Mouse (Mus musculus) brown adipose tissue, adult 24 weeks (tissue): ENCODE results near the gene Drd4. TPM values are rescaled to one million over a fixed set of nuclear protein-coding genes. Genes with fewer than 3 reads are reported as not detected.

Experiments used
- H3K27ac ChIP-seq: fragments of 200-500 bp; replicated peaks from 2 replicates; pipeline ENCODE4 v1.5.1; 2012; ENCODE audit warnings: low read depth, mild to moderate bottlenecking, low read length
- H3K4me1 ChIP-seq: fragments of 200-500 bp; 2 replicates; pipeline ENCODE4 v1.6.1; 2012; ENCODE audit warnings: low read length, mixed read lengths; ENCODE audit not compliant: control insufficient read depth, insufficient read depth, insufficient read length
- H3K4me3 ChIP-seq: fragments of 200-500 bp; 2 replicates; pipeline ENCODE4 v1.5.1; 2012; ENCODE audit warnings: low read depth, mild to moderate bottlenecking, low read length, moderate library complexity; ENCODE audit not compliant: insufficient read depth
- polyA plus RNA-seq: library from polyadenylated mRNA; stranded (reverse); fragments of >200 nt; gene quantifications from 2 replicates; pipeline ENCODE4 v1.2.4, GENCODE M21; 2012; ENCODE audit not compliant: missing spikeins, insufficient read depth, insufficient read length

Gene Drd4
- polyA plus RNA-seq, 1 experiment, result not detected

GRCm38 (mm10) chr7:141337716-141338416 is 46.1 kb downstream of the Drd4 start:
- H3K27ac ChIP-seq, result peak overlapping the region; percentile 59
- H3K4me1 ChIP-seq, result peaks cover 34% of the 10 kb centered on the region
- H3K4me3 ChIP-seq, result no peak overlapping the region

GRCm38 (mm10) chr7:141338576-141339131 is 46.8 kb downstream of the Drd4 start, which contains the start of gene Eps8l2:
Gene Eps8l2, plus strand, starts transcription at chr7:141338880.
- Histone ChIP-seq H3K4me3 (peak within 1 kb of the TSS; percentile 47), H3K4me1 (peaks cover 34% of the 10 kb centered on the region), H3K27ac (peak within 1 kb of the TSS; percentile 59)

GRCm38 (mm10) chr7:141339215-141339920 is 47.6 kb downstream of the Drd4 start:
- H3K27ac ChIP-seq, result peak overlapping the region; percentile 16
- peak overlapping the region; percentile 47 for H3K4me3 ChIP-seq
- H3K4me1 ChIP-seq, result peaks cover 34% of the 10 kb centered on the region

- Histone ChIP-seq H3K4me3 (peak overlapping the region; percentile 17; the same call in 1 of the 2 replicates), H3K4me1 (peaks cover 32% of the 10 kb centered on the region)
Observed at GRCm38 (mm10) chr7:141340023-141340422, 48.2 kb downstream of the Drd4 start.

GRCm38 (mm10) chr7:141340476-141340875 is 48.7 kb downstream of the Drd4 start:
- no peak overlapping the region for H3K27ac ChIP-seq

More at GRCm38 (mm10) chr7:141340023-141340422, 48.2 kb downstream of the Drd4 start:
- H3K27ac ChIP-seq, result no peak overlapping the region

GRCm38 (mm10) chr7:141341689-141342226 is 50.0 kb downstream of the Drd4 start:
- Histone ChIP-seq H3K4me3 (no peak overlapping the region), H3K27ac (no peak overlapping the region), H3K4me1 (peaks cover 26% of the 10 kb centered on the region)

More at GRCm38 (mm10) chr7:141340476-141340875, 48.7 kb downstream of the Drd4 start:
- H3K4me1 ChIP-seq, result peaks cover 30% of the 10 kb centered on the region
- no peak overlapping the region for H3K4me3 ChIP-seq

- no peak overlapping the region for H3K27ac ChIP-seq
- no peak overlapping the region for H3K4me3 ChIP-seq
- H3K4me1 ChIP-seq, result peaks cover 18% of the 10 kb centered on the region
Observed at GRCm38 (mm10) chr7:141343230-141343629, 51.4 kb downstream of the Drd4 start.

- Histone ChIP-seq H3K4me3 (no peak overlapping the region), H3K27ac (no peak overlapping the region), H3K4me1 (peaks cover 15% of the 10 kb centered on the region)
Observed at GRCm38 (mm10) chr7:141343696-141344095, 51.9 kb downstream of the Drd4 start.

- Histone ChIP-seq H3K4me1 (peaks cover 7% of the 10 kb centered on the region), H3K4me3 (no peak overlapping the region), H3K27ac (no peak overlapping the region)
Observed at GRCm38 (mm10) chr7:141344787-141345186, 53.0 kb downstream of the Drd4 start.

Other genes with a start within 250 kb of the Drd4 start
- not detected in 2 replicates for gene B4galnt4, start 230.9 kb upstream of the Drd4 start, polyA plus RNA-seq
- 1.6 TPM in 1 of 2 replicates, not detected in the other for gene Pkp3, start 213.8 kb upstream of the Drd4 start, polyA plus RNA-seq
- 1.1 and 2.9 TPM in 2 replicates for gene Sigirr, start 191.4 kb upstream of the Drd4 start, polyA plus RNA-seq
- not detected in 2 replicates for gene Ano9, start 174.2 kb upstream of the Drd4 start, polyA plus RNA-seq
- gene Ptdss2, start 169.6 kb upstream of the Drd4 start, polyA plus RNA-seq, result 27.0 and 49.5 TPM in 2 replicates
- 49.5 and 67.9 TPM in 2 replicates for gene Rnh1, start 119.1 kb upstream of the Drd4 start, polyA plus RNA-seq
- 72.6 and 86.6 TPM in 2 replicates for gene Hras, start 98.0 kb upstream of the Drd4 start, polyA plus RNA-seq
- 3.4 and 5.8 TPM in 2 replicates for gene Lrrc56, start 97.8 kb upstream of the Drd4 start, polyA plus RNA-seq
- not detected in 2 replicates for gene Lmntd2, start 77.9 kb upstream of the Drd4 start, polyA plus RNA-seq
- gene Rassf7, start 76.1 kb upstream of the Drd4 start, polyA plus RNA-seq, result 1.4 and 1.5 TPM in 2 replicates
- 17.0 and 22.5 TPM in 2 replicates for gene Phrf1, start 63.2 kb upstream of the Drd4 start, polyA plus RNA-seq
- gene Irf7, start 25.5 kb upstream of the Drd4 start, polyA plus RNA-seq, result 3.3 and 5.5 TPM in 2 replicates
- not detected in 2 replicates for gene Cdhr5, start 15.2 kb upstream of the Drd4 start, polyA plus RNA-seq
- not detected in 2 replicates for gene Sct, start 12.9 kb upstream of the Drd4 start, polyA plus RNA-seq
- 5.9 and 15.8 TPM in 2 replicates for gene Deaf1, start 35.7 kb downstream of the Drd4 start, polyA plus RNA-seq
- gene Tmem80, start 35.7 kb downstream of the Drd4 start, polyA plus RNA-seq, result 35.2 and 44.8 TPM in 2 replicates
- gene Eps8l2, start 46.9 kb downstream of the Drd4 start, polyA plus RNA-seq, result 1.5 and 2.9 TPM in 2 replicates
- 1,487 and 1,572 TPM in 2 replicates for gene Taldo1, start 100.2 kb downstream of the Drd4 start, polyA plus RNA-seq
- 19.9 and 23.3 TPM in 2 replicates for gene Gatd1, start 122.1 kb downstream of the Drd4 start, polyA plus RNA-seq
- gene Cend1, start 137.5 kb downstream of the Drd4 start, polyA plus RNA-seq, result 2.6 and 6.4 TPM in 2 replicates
- gene Slc25a22, start 145.9 kb downstream of the Drd4 start, polyA plus RNA-seq, result 79.8 and 96.8 TPM in 2 replicates
- 0.58 and 0.75 TPM in 2 replicates for gene Pidd1, start 152.0 kb downstream of the Drd4 start, polyA plus RNA-seq
- gene Rplp2, start 155.4 kb downstream of the Drd4 start, polyA plus RNA-seq, result 1,680 and 2,099 TPM in 2 replicates
- 2,152 and 2,404 TPM in 2 replicates for gene Pnpla2, start 163.2 kb downstream of the Drd4 start, polyA plus RNA-seq
- 9.8 and 11.8 TPM in 2 replicates for gene Cracr2b, start 169.1 kb downstream of the Drd4 start, polyA plus RNA-seq
- 223 and 257 TPM in 2 replicates for gene Cd151, start 175.4 kb downstream of the Drd4 start, polyA plus RNA-seq
- 28.8 and 36.4 TPM in 2 replicates for gene Polr2l, start 183.1 kb downstream of the Drd4 start, polyA plus RNA-seq
- 39.6 and 74.6 TPM in 2 replicates for gene Tspan4, start 183.2 kb downstream of the Drd4 start, polyA plus RNA-seq
- gene Chid1, start 247.9 kb downstream of the Drd4 start, polyA plus RNA-seq, result 13.4 and 19.8 TPM in 2 replicates